Mouse (Mus musculus) midbrain, embryonic 16.5 days (tissue): Measurements from ENCODE around the gene Hsdl2. TPM values are rescaled to one million over a fixed set of nuclear protein-coding genes. Genes with fewer than 3 reads are reported as not detected.

Source experiments
- polyA plus RNA-seq: library from polyadenylated mRNA; unstranded; fragments of >200 nt; fragmentation: Nextera tagmentation; extraction: Ambion mirVana; gene quantifications from 2 replicates; pipeline ENCODE4 v1.2.1, GENCODE M21; 2015

Gene Hsdl2
- polyA plus RNA-seq, 1 experiment from 2014 or later: 34.5 TPM

Other genes with a start within 250 kb of the Hsdl2 start
- gene Susd1, start 142.9 kb upstream of the Hsdl2 start, polyA plus RNA-seq: 1.4 and 2.2 TPM in 2 replicates
- gene Ptbp3, start 32.2 kb upstream of the Hsdl2 start, polyA plus RNA-seq: 14.1 and 19.3 TPM in 2 replicates
- gene E130308A19Rik, start 44.6 kb downstream of the Hsdl2 start, polyA plus RNA-seq: 38.1 and 51.2 TPM in 2 replicates
- gene Inip, start 220.0 kb downstream of the Hsdl2 start, polyA plus RNA-seq: 54.3 and 59.0 TPM in 2 replicates
- gene Snx30, start 224.3 kb downstream of the Hsdl2 start, polyA plus RNA-seq: 17.0 and 17.7 TPM in 2 replicates